Mouse (Mus musculus) myocyte (in vitro differentiated cells): Measurements from ENCODE around the gene Map1b.

ENCODE experiments used
- MAX ChIP-seq: IDR thresholded peaks from one replicate; pipeline ENCODE4 v1.6.1; 2011; ENCODE audit warnings: low read depth, mild to moderate bottlenecking, control low read depth
- POLR2A ChIP-seq: IDR thresholded peaks from one replicate; pipeline ENCODE4 v1.6.1; 2011; ENCODE audit warnings: low read depth, mild to moderate bottlenecking, control low read depth, moderate library complexity; ENCODE audit not compliant: insufficient read length
- TCF12 ChIP-seq: IDR thresholded peaks from one replicate; pipeline ENCODE4 v1.6.1; 2011; ENCODE audit warnings: mild to moderate bottlenecking, control low read depth; ENCODE audit not compliant: poor library complexity, insufficient read depth, severe bottlenecking

DNA sequence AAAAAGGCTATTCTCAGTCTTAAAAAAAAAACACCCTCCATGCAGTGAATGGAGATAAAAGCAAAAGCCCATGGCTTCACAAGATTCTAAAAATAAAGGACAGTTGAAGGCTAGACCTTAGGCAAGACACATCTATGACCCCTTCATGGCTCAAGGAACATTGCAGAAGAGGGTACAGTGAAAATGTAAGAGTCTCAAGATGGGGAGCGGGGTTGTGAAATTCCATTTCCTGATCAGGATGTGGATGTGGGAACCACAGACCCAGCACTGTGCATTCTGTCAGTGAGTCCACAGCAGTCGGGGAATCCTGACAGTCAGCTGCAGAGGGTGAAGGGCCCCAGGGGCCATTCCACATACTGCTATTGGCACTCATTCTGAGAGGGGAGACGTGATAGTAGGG lies 123.2 kb downstream of the Map1b start:
- TF ChIP-seq MAX (no peak), TCF12 (no peak), POLR2A (no peak)
